Mouse (Mus musculus): ENCODE measurements around the gene Sppl2b. TPM values are rescaled to one million over a fixed set of nuclear protein-coding genes. Genes with fewer than 3 reads are reported as not detected.

Gene Sppl2b
- total and polyA plus RNA-seq, 2 experiments from 2014 or later: 74.4 to 90.3 TPM

- Histone ChIP-seq H3K4me3 (ENCODE audit: low read depth, low read length) (no peak overlapping the region), H3K9ac (no peak overlapping the region), H3K9me3 (ENCODE audit: low read length) (no peaks in the 10 kb centered on the region), H3K27me3 (ENCODE audit: insufficient read depth, low read length) (no peaks in the 10 kb centered on the region), H3K36me3 (ENCODE audit: insufficient read depth) (peaks cover 15% of the 10 kb centered on the region), H3K4me2 (ENCODE audit: low read depth) (peak overlapping the region; percentile 5; the same call in 1 of the 2 replicates), H3K27ac (ENCODE audit: low read depth, low read length) (no peak overlapping the region), H3K4me1 (ENCODE audit: insufficient read depth) (peaks cover 6% of the 10 kb centered on the region)
- no peak for TF ChIP-seq CTCF (IDR thresholded peaks at IDR 0.05; ENCODE audit: low read depth)
- 38% methylated on average over 41 of the region's 41 CpGs for WGBS
- ATAC-seq (no peak), DNase-seq (peak; percentile 46)
Measured at GRCm38 (mm10) chr10:80897861-80898510, 42.9 kb downstream of the Sppl2b start.

- no peak for DNase-seq
- no peaks in the 10 kb centered on the region for H3K27me3 ChIP-seq (ENCODE audit: insufficient read depth, low read length)
- peaks cover 26% of the 10 kb centered on the region for H3K36me3 ChIP-seq (ENCODE audit: insufficient read depth)
- H3K27ac ChIP-seq (ENCODE audit: low read depth, low read length): no peak overlapping the region
- H3K9me3 ChIP-seq (ENCODE audit: low read length): no peaks in the 10 kb centered on the region
- no peak for TF ChIP-seq CTCF (IDR thresholded peaks at IDR 0.05; ENCODE audit: low read depth)
- H3K9ac ChIP-seq: no peak overlapping the region
- peaks cover 6% of the 10 kb centered on the region for H3K4me1 ChIP-seq (ENCODE audit: insufficient read depth)
- 89% methylated on average over 8 of the region's 8 CpGs for WGBS
- no peak overlapping the region for H3K4me3 ChIP-seq (ENCODE audit: low read depth, low read length)
- ATAC-seq: no peak
- no peak overlapping the region for H3K4me2 ChIP-seq (ENCODE audit: low read depth)
Measured at GRCm38 (mm10) chr10:80899074-80899473, 44.0 kb downstream of the Sppl2b start.

- Histone ChIP-seq H3K36me3 (ENCODE audit: insufficient read depth) (peaks cover 33% of the 10 kb centered on the region), H3K9ac (peak overlapping the region; percentile 80), H3K27ac (ENCODE audit: low read depth, low read length) (peak overlapping the region; percentile 89), H3K4me2 (ENCODE audit: low read depth) (peak overlapping the region; percentile 91), H3K4me1 (ENCODE audit: insufficient read depth) (peaks cover 6% of the 10 kb centered on the region), H3K9me3 (ENCODE audit: low read length) (no peaks in the 10 kb centered on the region), H3K27me3 (ENCODE audit: insufficient read depth, low read length) (no peaks in the 10 kb centered on the region), H3K4me3 (ENCODE audit: low read depth, low read length) (peak overlapping the region; percentile 89)
- DNase-seq (no peak), ATAC-seq (no peak)
- no peak for TF ChIP-seq CTCF (IDR thresholded peaks at IDR 0.05; ENCODE audit: low read depth)
- 20% methylated on average over 25 of the region's 25 CpGs for WGBS
Measured at GRCm38 (mm10) chr10:80899591-80900317, 44.7 kb downstream of the Sppl2b start.

- Histone ChIP-seq H3K4me2 (ENCODE audit: low read depth) (peak within 1 kb of the TSS; percentile 91), H3K4me3 (ENCODE audit: low read depth, low read length) (peak within 1 kb of the TSS; percentile 89), H3K27me3 (ENCODE audit: insufficient read depth, low read length) (no peaks in the 10 kb centered on the region), H3K9me3 (ENCODE audit: low read length) (no peaks in the 10 kb centered on the region), H3K4me1 (ENCODE audit: insufficient read depth) (peaks cover 6% of the 10 kb centered on the region), H3K9ac (peak within 1 kb of the TSS; percentile 80), H3K27ac (ENCODE audit: low read depth, low read length) (peak within 1 kb of the TSS; percentile 89), H3K36me3 (ENCODE audit: insufficient read depth) (peaks cover 40% of the 10 kb centered on the region)
- DNase-seq (peak; percentile 99), ATAC-seq (peak; percentile 97)
- TF ChIP-seq CTCF (IDR thresholded peaks at IDR 0.05; ENCODE audit: low read depth): no peak
- WGBS: under 1% methylated on average over 72 of the region's 72 CpGs
Measured at GRCm38 (mm10) chr10:80900318-80901247, 45.5 kb downstream of the Sppl2b start, which contains the start of gene Timm13. Gene Timm13, minus strand, starts transcription at chr10:80900969.

DNA sequence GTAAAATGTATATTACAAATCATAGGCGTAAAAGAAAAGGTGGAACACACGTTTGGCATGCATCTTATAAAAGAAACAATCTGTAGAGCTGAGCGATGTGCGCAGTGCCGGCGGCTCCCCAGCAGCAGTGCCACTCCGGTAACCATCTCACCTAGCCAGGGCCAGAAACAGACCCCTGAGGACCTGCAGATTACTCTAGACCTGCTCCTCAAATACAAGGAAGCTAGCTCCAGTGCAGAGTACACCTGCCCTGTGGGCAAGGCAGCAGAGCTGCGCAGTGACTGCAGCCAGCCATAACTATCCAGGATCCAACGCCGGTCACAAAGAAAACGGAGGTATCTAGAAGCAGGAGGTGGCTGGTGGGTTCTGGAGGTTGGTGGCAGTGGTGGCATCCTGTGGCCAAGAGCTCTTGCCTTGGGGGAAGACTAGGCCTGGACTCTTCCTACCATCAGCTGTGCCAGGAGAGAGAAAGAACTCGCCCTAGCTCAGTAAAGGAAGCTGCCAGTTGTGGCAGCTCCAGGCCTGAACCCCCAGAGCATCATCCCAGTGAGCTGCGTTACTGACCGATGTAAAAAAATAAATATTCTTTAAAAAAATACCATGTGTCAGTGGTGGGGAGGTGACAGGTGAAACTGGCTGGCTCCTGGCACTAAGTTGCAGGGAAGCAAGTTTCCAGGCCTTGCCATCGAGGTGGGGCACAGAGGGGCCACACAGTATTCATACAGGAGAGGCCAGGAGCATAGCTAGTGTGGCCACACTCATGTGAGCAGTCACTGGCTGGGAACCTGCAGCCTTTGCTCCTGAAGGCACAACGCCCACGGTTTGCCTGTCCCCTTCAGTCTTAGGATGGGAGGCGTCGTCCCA is 46.6 kb downstream of the Sppl2b start:
- no peak for TF ChIP-seq CTCF (IDR thresholded peaks at IDR 0.05; ENCODE audit: low read depth)
- Histone ChIP-seq H3K27ac (ENCODE audit: low read depth, low read length) (no peak overlapping the region), H3K4me3 (ENCODE audit: low read depth, low read length) (no peak overlapping the region), H3K27me3 (ENCODE audit: insufficient read depth, low read length) (no peaks in the 10 kb centered on the region), H3K9me3 (ENCODE audit: low read length) (no peaks in the 10 kb centered on the region), H3K4me1 (ENCODE audit: insufficient read depth) (peaks cover 6% of the 10 kb centered on the region), H3K9ac (no peak overlapping the region), H3K4me2 (ENCODE audit: low read depth) (peak overlapping the region; percentile 23), H3K36me3 (ENCODE audit: insufficient read depth) (peaks cover 50% of the 10 kb centered on the region)
- WGBS: 89% methylated on average over 19 of the region's 19 CpGs
- DNase-seq (no peak), ATAC-seq (no peak)
